Mouse (Mus musculus): ENCODE data around the gene Dnase1l2. TPM values are rescaled to one million over a fixed set of nuclear protein-coding genes. Genes with fewer than 3 reads are reported as not detected.

The Dnase1l2 gene
- polyA plus RNA-seq, 1 experiment from 2014 or later = 1.3 TPM

Other genes with a start within 250 kb of the Dnase1l2 start
- 13.3 and 14.5 TPM in 2 replicates for gene Tbc1d24, start 237.5 kb downstream of the Dnase1l2 start, polyA plus RNA-seq (2014; fragmentation: Nextera tagmentation; extraction: Ambion mirVana)
- gene Ntn3, start 233.6 kb downstream of the Dnase1l2 start, polyA plus RNA-seq (2014; fragmentation: Nextera tagmentation; extraction: Ambion mirVana) = 2.3 and 2.7 TPM in 2 replicates
- gene Tedc2, start 222.3 kb downstream of the Dnase1l2 start, polyA plus RNA-seq (2014; fragmentation: Nextera tagmentation; extraction: Ambion mirVana) = 16.6 and 17.2 TPM in 2 replicates
- 95.6 and 107 TPM in 2 replicates for gene Ccnf, start 191.6 kb downstream of the Dnase1l2 start, polyA plus RNA-seq (2014; fragmentation: Nextera tagmentation; extraction: Ambion mirVana)
- gene Abca17, start 92.0 kb downstream of the Dnase1l2 start, polyA plus RNA-seq (2014; fragmentation: Nextera tagmentation; extraction: Ambion mirVana) = 0.19 TPM in 1 of 2 replicates, not detected in the other
- 30.4 and 30.7 TPM in 2 replicates for gene Abca3, start 91.2 kb downstream of the Dnase1l2 start, polyA plus RNA-seq (2014; fragmentation: Nextera tagmentation; extraction: Ambion mirVana)
- gene Rnps1, start 28.5 kb downstream of the Dnase1l2 start, polyA plus RNA-seq (2014; fragmentation: Nextera tagmentation; extraction: Ambion mirVana) = 336 and 347 TPM in 2 replicates
- gene Eci1, start 16.5 kb downstream of the Dnase1l2 start, polyA plus RNA-seq (2014; fragmentation: Nextera tagmentation; extraction: Ambion mirVana) = 122 and 126 TPM in 2 replicates
- 20.0 and 23.5 TPM in 2 replicates for gene E4f1, start 27.2 kb upstream of the Dnase1l2 start, polyA plus RNA-seq (2014; fragmentation: Nextera tagmentation; extraction: Ambion mirVana)
- 119 and 123 TPM in 2 replicates for gene Pgp, start 27.3 kb upstream of the Dnase1l2 start, polyA plus RNA-seq (2014; fragmentation: Nextera tagmentation; extraction: Ambion mirVana)
- 0.25 and 0.26 TPM in 2 replicates for gene Bricd5, start 30.8 kb upstream of the Dnase1l2 start, polyA plus RNA-seq (2014; fragmentation: Nextera tagmentation; extraction: Ambion mirVana)
- gene Mlst8, start 36.0 kb upstream of the Dnase1l2 start, polyA plus RNA-seq (2014; fragmentation: Nextera tagmentation; extraction: Ambion mirVana) = 22.3 TPM in 2 replicates
- gene Caskin1, start 45.5 kb upstream of the Dnase1l2 start, polyA plus RNA-seq (2014; fragmentation: Nextera tagmentation; extraction: Ambion mirVana) = 0.47 and 0.56 TPM in 2 replicates
- gene Traf7, start 84.8 kb upstream of the Dnase1l2 start, polyA plus RNA-seq (2014; fragmentation: Nextera tagmentation; extraction: Ambion mirVana) = 81.0 and 90.7 TPM in 2 replicates
- 2.0 and 2.4 TPM in 2 replicates for gene Rab26, start 91.1 kb upstream of the Dnase1l2 start, polyA plus RNA-seq (2014; fragmentation: Nextera tagmentation; extraction: Ambion mirVana)
- 8.7 and 12.2 TPM in 2 replicates for gene Pkd1, start 106.7 kb upstream of the Dnase1l2 start, polyA plus RNA-seq (2014; fragmentation: Nextera tagmentation; extraction: Ambion mirVana)
- gene Tsc2, start 189.5 kb upstream of the Dnase1l2 start, polyA plus RNA-seq (2014; fragmentation: Nextera tagmentation; extraction: Ambion mirVana) = 53.5 and 55.2 TPM in 2 replicates
- gene Nthl1, start 189.6 kb upstream of the Dnase1l2 start, polyA plus RNA-seq (2014; fragmentation: Nextera tagmentation; extraction: Ambion mirVana) = 21.0 and 23.7 TPM in 2 replicates
- 23.6 and 25.1 TPM in 2 replicates for gene Slc9a3r2, start 207.2 kb upstream of the Dnase1l2 start, polyA plus RNA-seq (2014; fragmentation: Nextera tagmentation; extraction: Ambion mirVana)
- gene Npw, start 215.4 kb upstream of the Dnase1l2 start, polyA plus RNA-seq (2014; fragmentation: Nextera tagmentation; extraction: Ambion mirVana) = 0.31 and 0.47 TPM in 2 replicates
- 37.4 and 38.3 TPM in 2 replicates for gene Zfp598, start 226.6 kb upstream of the Dnase1l2 start, polyA plus RNA-seq (2014; fragmentation: Nextera tagmentation; extraction: Ambion mirVana)
- gene Syngr3, start 246.8 kb upstream of the Dnase1l2 start, polyA plus RNA-seq (2014; fragmentation: Nextera tagmentation; extraction: Ambion mirVana) = 0.26 and 0.49 TPM in 2 replicates

Data from liver, embryonic 11.5 days (tissue).